Mouse (Mus musculus): Measurements from ENCODE around the gene Peak1.

- TF ChIP-seq POLR2A (IDR thresholded peaks at IDR 0.05; ENCODE audit: extremely low read depth, insufficient read depth, low read length): no peak
- TF ChIP-seq CTCF (IDR thresholded peaks at IDR 0.05; ENCODE audit: extremely low read depth, insufficient read depth, low read length): no peak
Observed at GRCm38 (mm10) chr9:56266200-56266815, 151.6 kb downstream of the Peak1 start.
